Mouse (Mus musculus) neural tube, embryonic 13.5 days (tissue): ENCODE measurements at regions not wholly inside any gene's neighbourhood (a gene's known extent, or its start where the extent isn't known, plus 50 kb on each side); places are given as distances from the start of the nearest gene placed in this dataset.

Experiments used
- ATAC-seq: fragments of 200-750 bp; cut with Nextera tagmentation; 2 replicates; pipeline ENCODE4 v1.8.0; 2017; ENCODE audit warnings: low read depth, mild to moderate bottlenecking, moderate TSS enrichment, moderate library complexity
- H3K27ac ChIP-seq: fragments of 300-500 bp; sonication (generic); replicated peaks from 2 replicates; pipeline ENCODE4 v1.5.1; 2015; ENCODE audit warnings: moderate library complexity, mild to moderate bottlenecking, inconsistent platforms
- H3K27me3 ChIP-seq: fragments of 300-500 bp; sonication (generic); 2 replicates; pipeline ENCODE4 v1.6.1; 2015; ENCODE audit warnings: mild to moderate bottlenecking, inconsistent platforms
- H3K36me3 ChIP-seq: fragments of 300-500 bp; sonication (generic); 2 replicates; pipeline ENCODE4 v1.6.1; 2015; ENCODE audit warnings: mild to moderate bottlenecking, inconsistent platforms
- H3K4me1 ChIP-seq: fragments of 300-500 bp; sonication (generic); replicated peaks from 2 replicates; pipeline ENCODE4 v1.6.1; 2015; ENCODE audit warnings: inconsistent platforms
- H3K4me2 ChIP-seq: fragments of 300-500 bp; sonication (generic); 2 replicates; pipeline ENCODE4 v1.6.1; 2015; ENCODE audit warnings: inconsistent platforms, mild to moderate bottlenecking, moderate library complexity
- H3K4me3 ChIP-seq: fragments of 300-500 bp; sonication (generic); 2 replicates; pipeline ENCODE4 v1.5.1; 2015; ENCODE audit warnings: mild to moderate bottlenecking, inconsistent platforms
- H3K9ac ChIP-seq: fragments of 300-500 bp; sonication (generic); 2 replicates; pipeline ENCODE4 v1.6.1; 2015; ENCODE audit warnings: moderate library complexity, mild to moderate bottlenecking, inconsistent platforms
- H3K9me3 ChIP-seq: fragments of 300-500 bp; sonication (generic); 2 replicates; pipeline ENCODE4 v1.6.1; 2016; ENCODE audit warnings: inconsistent platforms
- WGBS: fragments of 180-500 bp; shearing (Covaris S2); methylation state at CpG from one replicate; pipeline ENCODE4 v1.1.7; 2015; 5-methylcytosine and 5-hydroxymethylcytosine counted together

- ATAC-seq = no peak
- Histone ChIP-seq H3K4me2 (no peak overlapping the region), H3K36me3 (no peaks in the 10 kb centered on the region), H3K9me3 (no peaks in the 10 kb centered on the region), H3K9ac (no peak overlapping the region), H3K27me3 (no peaks in the 10 kb centered on the region), H3K27ac (no peak overlapping the region), H3K4me1 (0 out of 2 replicates have a peak, but pooled peaks cover 3% of the 10 kb centered on the region), H3K4me3 (no peak overlapping the region)
- WGBS = 82% methylated on average over 10 of the region's 10 CpGs
These were observed 142.5 kb upstream of the Jmjd1c start for GRCm38 (mm10) chr10:66953248-66953975.

GRCm38 (mm10) chr10:66953976-66954505 is 141.9 kb upstream of the Jmjd1c start:
- 79% methylated on average over 4 of the region's 4 CpGs for WGBS
- Histone ChIP-seq H3K4me2 (no peak overlapping the region), H3K4me3 (no peak overlapping the region), H3K4me1 (0 out of 2 replicates have a peak, but pooled peaks cover 3% of the 10 kb centered on the region), H3K9ac (no peak overlapping the region), H3K9me3 (no peaks in the 10 kb centered on the region), H3K36me3 (no peaks in the 10 kb centered on the region), H3K27ac (no peak overlapping the region), H3K27me3 (no peaks in the 10 kb centered on the region)
- no peak for ATAC-seq

GRCm38 (mm10) chr10:66955430-66955829 is 140.5 kb upstream of the Jmjd1c start:
- Histone ChIP-seq H3K9me3 (no peaks in the 10 kb centered on the region), H3K4me3 (no peak overlapping the region), H3K4me1 (0 out of 2 replicates have a peak, but pooled peaks cover 3% of the 10 kb centered on the region), H3K9ac (no peak overlapping the region), H3K27ac (no peak overlapping the region), H3K36me3 (no peaks in the 10 kb centered on the region), H3K27me3 (no peaks in the 10 kb centered on the region), H3K4me2 (no peak overlapping the region)
- 64% methylated on average over 5 of the region's 5 CpGs for WGBS
- ATAC-seq = no peak

GRCm38 (mm10) chr10:66956619-66957018 is 139.3 kb upstream of the Jmjd1c start:
- no peak for ATAC-seq
- no peak overlapping the region for H3K27ac ChIP-seq

GRCm38 (mm10) chr10:66957373-66957772 is 138.6 kb upstream of the Jmjd1c start:
- Histone ChIP-seq H3K36me3 (no peaks in the 10 kb centered on the region), H3K27ac (no peak overlapping the region), H3K27me3 (no peaks in the 10 kb centered on the region), H3K9ac (no peak overlapping the region), H3K4me2 (no peak overlapping the region), H3K9me3 (no peaks in the 10 kb centered on the region), H3K4me1 (0 out of 2 replicates have a peak, but pooled peaks cover 3% of the 10 kb centered on the region), H3K4me3 (no peak overlapping the region)
- WGBS = 81% methylated on average over 4 of the region's 4 CpGs
- ATAC-seq = no peak

More at GRCm38 (mm10) chr10:66956619-66957018, 139.3 kb upstream of the Jmjd1c start:
- no peak overlapping the region for H3K9ac ChIP-seq
- H3K4me1 ChIP-seq = 0 out of 2 replicates have a peak, but pooled peaks cover 3% of the 10 kb centered on the region
- WGBS = 86% methylated on average over 4 of the region's 4 CpGs
- no peaks in the 10 kb centered on the region for H3K27me3 ChIP-seq
- H3K9me3 ChIP-seq = no peaks in the 10 kb centered on the region
- H3K36me3 ChIP-seq = no peaks in the 10 kb centered on the region
- H3K4me2 ChIP-seq = no peak overlapping the region
- H3K4me3 ChIP-seq = no peak overlapping the region
